Mouse (Mus musculus) brain, embryonic 14.5 days (tissue): Measurements from ENCODE around the gene Hspbap1. TPM values are rescaled to one million over a fixed set of nuclear protein-coding genes. Genes with fewer than 3 reads are reported as not detected.

Experiments
- DNase-seq: peaks from one replicate; pipeline ENCODE4 v3.0.0-alpha.2; 2011; ENCODE audit warnings: low read depth
- CTCF ChIP-seq: fragments of 200-500 bp; IDR thresholded peaks from 2 replicates; pipeline ENCODE4 v1.5.1; 2012; ENCODE audit warnings: inconsistent platforms, mild to moderate bottlenecking, moderate library complexity, borderline replicate concordance; ENCODE audit not compliant: insufficient read depth, insufficient read length; ENCODE audit errors: extremely low read depth
- POLR2A ChIP-seq: fragments of 200-500 bp; IDR thresholded peaks from 2 replicates; pipeline ENCODE4 v1.6.1; 2012; ENCODE audit warnings: mild to moderate bottlenecking, inconsistent platforms, borderline replicate concordance; ENCODE audit not compliant: poor library complexity, insufficient read depth, insufficient read length, severe bottlenecking; ENCODE audit errors: extremely low read depth
- polyA plus RNA-seq: library from polyadenylated mRNA; depleted of rRNA; stranded (reverse); fragments of >200 nt; gene quantifications from 2 replicates; pipeline ENCODE4 v1.2.3, GENCODE M21; 2012; rRNA removed

The Hspbap1 gene
- 14.5 and 16.9 TPM in 2 replicates for polyA plus RNA-seq

GRCm38 (mm10) chr16:35769878-35770657 lies at the start of gene Hspbap1:
TSS of gene Hspbap1 (plus strand) at chr16:35770375.
- TF ChIP-seq CTCF (no peak), POLR2A (peak; percentile 78; the same call in 1 of the 2 replicates)
- DNase-seq: peak; percentile 96

- TF ChIP-seq CTCF (no peak), POLR2A (no peak)
- DNase-seq: no peak
These were observed 45.6 kb upstream of the Hspbap1 start for GRCm38 (mm10) chr16:35724561-35724960.

GRCm38 (mm10) chr16:35726601-35727000 lies 43.6 kb upstream of the Hspbap1 start:
- TF ChIP-seq CTCF: no peak
- no peak for DNase-seq

- no peak for TF ChIP-seq POLR2A
- no peak for TF ChIP-seq CTCF
- peak; percentile 93 for DNase-seq
These were observed 40.9 kb upstream of the Hspbap1 start for GRCm38 (mm10) chr16:35729151-35729738.

- TF ChIP-seq POLR2A (no peak), CTCF (no peak)
- peak; percentile 29 for DNase-seq
These were observed 38.1 kb upstream of the Hspbap1 start for GRCm38 (mm10) chr16:35732096-35732495.

GRCm38 (mm10) chr16:35734038-35734437 lies 36.1 kb upstream of the Hspbap1 start:
- TF ChIP-seq POLR2A: no peak
- peak; percentile 87 for TF ChIP-seq CTCF
- DNase-seq: peak; percentile 52

GRCm38 (mm10) chr16:35738096-35738767 lies 31.9 kb upstream of the Hspbap1 start:
- no peak for DNase-seq
- TF ChIP-seq CTCF: no peak
- TF ChIP-seq POLR2A: no peak

GRCm38 (mm10) chr16:35739548-35739947 lies 30.6 kb upstream of the Hspbap1 start:
- no peak for DNase-seq
- TF ChIP-seq POLR2A (no peak), CTCF (no peak)

GRCm38 (mm10) chr16:35740357-35740756 lies 29.8 kb upstream of the Hspbap1 start:
- DNase-seq: no peak

GRCm38 (mm10) chr16:35740943-35741342 lies 29.2 kb upstream of the Hspbap1 start:
- TF ChIP-seq CTCF (no peak), POLR2A (no peak)
- no peak for DNase-seq

More at GRCm38 (mm10) chr16:35740357-35740756, 29.8 kb upstream of the Hspbap1 start:
- TF ChIP-seq CTCF (no peak), POLR2A (no peak)

- TF ChIP-seq POLR2A (no peak), CTCF (no peak)
- DNase-seq: no peak
These were observed 28.6 kb upstream of the Hspbap1 start for GRCm38 (mm10) chr16:35741621-35742020.

- TF ChIP-seq CTCF (no peak), POLR2A (no peak)
These were observed 27.8 kb upstream of the Hspbap1 start for GRCm38 (mm10) chr16:35742251-35742937.

More at GRCm38 (mm10) chr16:35742251-35742937, 27.8 kb upstream of the Hspbap1 start:
- no peak for DNase-seq
